Mouse (Mus musculus) left cerebral cortex, adult 2 months (tissue): Measurements from ENCODE around the gene Wdfy2. TPM values are rescaled to one million over a fixed set of nuclear protein-coding genes. Genes with fewer than 3 reads are reported as not detected.
A peak's percentile ranks its signal among the peaks of the same experiment; 100 is the strongest.
"Not testable (repeated sequence)": the region's sequence is repeated elsewhere in the genome, so short reads cannot be mapped to it uniquely, and the experiment has no call there.

Experiments
- DNase-seq, 2 experiments: peaks; one replicate each; pipeline ENCODE4 v3.0.0; 2021 to 2022; ENCODE audit warnings: low spot score in 2 of 2, mixed read lengths in 1 of 2; ENCODE audit errors: extremely low spot score in 1 of 2
- H3K27ac ChIP-seq: fragments of 200-600 bp; 2 replicates; pipeline ENCODE4 v1.8.1; 2022
- H3K4me3 ChIP-seq: fragments of 200-600 bp; 2 replicates; pipeline ENCODE4 v1.8.1; 2022
- CTCF ChIP-seq: fragments of 200-600 bp; IDR thresholded peaks from 2 replicates; pipeline ENCODE4 v1.8.1; 2022; ENCODE audit warnings: antibody characterized with exemption, mild to moderate bottlenecking, moderate library complexity
- intact Hi-C: fragments of 180-260 bp; cut with DNase I; formaldehyde crosslinking; loops from one replicate; pipeline ENCODE4 v1.15.1; 2025
- total RNA-seq, 2 experiments: library from RNA; stranded (reverse); gene quantifications; 2 replicates each; pipeline ENCODE4 v1.2.3; 2021

The Wdfy2 gene
- total RNA-seq, 2 experiments from 2014 or later = 12.4 to 15.8 TPM

GRCm38 (mm10) chr14:62883551-62883950 is 46.1 kb downstream of the Wdfy2 start:
- no peak overlapping the region for H3K4me3 ChIP-seq
- no peak for TF ChIP-seq CTCF
- no peak overlapping the region; the same call in none of the 2 replicates for H3K27ac ChIP-seq
- intact Hi-C loops = no loop called here
- no peak for DNase-seq

- H3K4me3 ChIP-seq = no peak overlapping the region
- intact Hi-C loops = no loop called here
- no peak overlapping the region; the same call in none of the 2 replicates for H3K27ac ChIP-seq
- no peak for DNase-seq
- no peak for TF ChIP-seq CTCF
These were observed 46.7 kb downstream of the Wdfy2 start for GRCm38 (mm10) chr14:62884171-62884570.

GRCm38 (mm10) chr14:62884639-62885038 is 47.2 kb downstream of the Wdfy2 start:
- no peak for DNase-seq
- TF ChIP-seq CTCF = no peak
- intact Hi-C loops = no loop called here
- Histone ChIP-seq H3K27ac (no peak overlapping the region), H3K4me3 (no peak overlapping the region)

GRCm38 (mm10) chr14:62885146-62885545 is 47.7 kb downstream of the Wdfy2 start:
- intact Hi-C loops = no loop called here
- DNase-seq = no peak
- no peak overlapping the region for H3K27ac ChIP-seq

GRCm38 (mm10) chr14:62891401-62891800 is 53.9 kb downstream of the Wdfy2 start:
- no peak for DNase-seq
- H3K4me3 ChIP-seq = no peak overlapping the region
- H3K27ac ChIP-seq = no peak overlapping the region
- no peak for TF ChIP-seq CTCF
- intact Hi-C loops = no loop called here

More at GRCm38 (mm10) chr14:62885146-62885545, 47.7 kb downstream of the Wdfy2 start:
- H3K4me3 ChIP-seq = no peak overlapping the region
- TF ChIP-seq CTCF = no peak

- DNase-seq = peak; percentile 58 to 76
- Histone ChIP-seq H3K27ac (peak overlapping the region; percentile 70), H3K4me3 (no peak overlapping the region)
- intact Hi-C loops = no loop called here
- TF ChIP-seq CTCF = no peak
These were observed 55.5 kb downstream of the Wdfy2 start for GRCm38 (mm10) chr14:62892771-62893641.

- peak overlapping the region; percentile 70 for H3K27ac ChIP-seq
- intact Hi-C loops, DNase-seq, H3K4me3 ChIP-seq: not testable (repeated sequence)
These were observed 56.2 kb downstream of the Wdfy2 start for GRCm38 (mm10) chr14:62893642-62894180.

GRCm38 (mm10) chr14:62894924-62895840 is 57.7 kb downstream of the Wdfy2 start:
- no peak overlapping the region for H3K27ac ChIP-seq
- intact Hi-C loops = no loop called here
- no peak for DNase-seq
- TF ChIP-seq CTCF = no peak
- no peak overlapping the region for H3K4me3 ChIP-seq

- Histone ChIP-seq H3K4me3 (no peak overlapping the region), H3K27ac (no peak overlapping the region)
- intact Hi-C loops = no loop called here
- DNase-seq = no peak
- no peak for TF ChIP-seq CTCF
These were observed 60.6 kb downstream of the Wdfy2 start for GRCm38 (mm10) chr14:62898061-62898460.

GRCm38 (mm10) chr14:62907888-62908287 is 70.4 kb downstream of the Wdfy2 start:
- no peak for TF ChIP-seq CTCF
- intact Hi-C loops = no loop called here
- Histone ChIP-seq H3K27ac (no peak overlapping the region), H3K4me3 (no peak overlapping the region)
- DNase-seq = no peak

- no peak overlapping the region for H3K4me3 ChIP-seq
- intact Hi-C loops = no loop called here
- H3K27ac ChIP-seq = no peak overlapping the region
- TF ChIP-seq CTCF = no peak
- no peak for DNase-seq
These were observed 71.1 kb downstream of the Wdfy2 start for GRCm38 (mm10) chr14:62908550-62908949.

- no peak for DNase-seq
These were observed 73.4 kb downstream of the Wdfy2 start for GRCm38 (mm10) chr14:62910859-62911258.

More at GRCm38 (mm10) chr14:62910859-62911258, 73.4 kb downstream of the Wdfy2 start:
- Histone ChIP-seq H3K27ac (no peak overlapping the region), H3K4me3 (no peak overlapping the region)
- intact Hi-C loops = no loop called here
- TF ChIP-seq CTCF = no peak
